Mouse (Mus musculus) embryonic facial prominence, embryonic 11.5 days (tissue): ENCODE data around the gene Pgpep1. TPM values are rescaled to one million over a fixed set of nuclear protein-coding genes. Genes with fewer than 3 reads are reported as not detected.

Experiments
- ATAC-seq: fragments of 200-750 bp; cut with Nextera tagmentation; replicated peaks from 2 replicates; pipeline ENCODE4 v1.8.0; 2017; ENCODE audit warnings: low read depth; ENCODE audit not compliant: insufficient number of reproducible peaks, low FRiP score, low TSS enrichment
- DNase-seq: peaks from one replicate; pipeline ENCODE4 v3.0.0-alpha.2; 2015; ENCODE audit warnings: low spot score
- H3K27ac ChIP-seq: fragments of 300-500 bp; sonication (generic); replicated peaks from 2 replicates; pipeline ENCODE4 v1.5.1; 2014; ENCODE audit warnings: mild to moderate bottlenecking, low read depth, low read length, control low read depth
- H3K27me3 ChIP-seq: fragments of 300-500 bp; sonication (generic); 2 replicates; pipeline ENCODE4 v1.6.1; 2014; ENCODE audit warnings: mild to moderate bottlenecking, low read length, moderate library complexity, mixed read lengths; ENCODE audit not compliant: control insufficient read depth, insufficient read depth
- H3K36me3 ChIP-seq: fragments of 300-500 bp; sonication (generic); replicated peaks from 2 replicates; pipeline ENCODE4 v1.6.1; 2014; ENCODE audit warnings: low read depth, mild to moderate bottlenecking, low read length, moderate library complexity, mixed read lengths; ENCODE audit not compliant: control insufficient read depth, insufficient read depth
- H3K4me1 ChIP-seq: fragments of 300-500 bp; sonication (generic); 2 replicates; pipeline ENCODE4 v1.6.1; 2014; ENCODE audit warnings: low read length, mixed read lengths; ENCODE audit not compliant: control insufficient read depth, insufficient read depth
- H3K4me2 ChIP-seq: fragments of 300-500 bp; sonication (generic); 2 replicates; pipeline ENCODE4 v1.6.1; 2014; ENCODE audit warnings: low read depth, mild to moderate bottlenecking, control low read depth, low read length, moderate library complexity
- H3K4me3 ChIP-seq: fragments of 300-500 bp; sonication (generic); 2 replicates; pipeline ENCODE4 v1.5.1; 2014; ENCODE audit warnings: low read depth, low read length, control low read depth
- H3K9ac ChIP-seq: fragments of 300-500 bp; sonication (generic); replicated peaks from 2 replicates; pipeline ENCODE4 v1.6.1; 2014; ENCODE audit warnings: mild to moderate bottlenecking, control low read depth, low read length
- H3K9me3 ChIP-seq: fragments of 300-500 bp; sonication (generic); replicated peaks from 2 replicates; pipeline ENCODE4 v1.6.1; 2016; ENCODE audit warnings: mild to moderate bottlenecking, low read length, inconsistent platforms, mixed read lengths; ENCODE audit not compliant: control insufficient read depth
- WGBS: fragments of 180-500 bp; shearing (Covaris S2); extraction: QIAGEN DNeasy Blood & Tissue Kit; methylation state at CpG from one replicate; pipeline ENCODE4 v1.1.7; 2014; 5-methylcytosine and 5-hydroxymethylcytosine counted together
- polyA plus RNA-seq: library from polyadenylated mRNA; unstranded; fragments of >200 nt; fragmentation: Nextera tagmentation; extraction: Ambion mirVana; gene quantifications from 2 replicates; pipeline ENCODE4 v1.2.1, GENCODE M21; 2014

Gene Pgpep1
- polyA plus RNA-seq, 1 experiment from 2014 or later, result 59.8 TPM

DNA sequence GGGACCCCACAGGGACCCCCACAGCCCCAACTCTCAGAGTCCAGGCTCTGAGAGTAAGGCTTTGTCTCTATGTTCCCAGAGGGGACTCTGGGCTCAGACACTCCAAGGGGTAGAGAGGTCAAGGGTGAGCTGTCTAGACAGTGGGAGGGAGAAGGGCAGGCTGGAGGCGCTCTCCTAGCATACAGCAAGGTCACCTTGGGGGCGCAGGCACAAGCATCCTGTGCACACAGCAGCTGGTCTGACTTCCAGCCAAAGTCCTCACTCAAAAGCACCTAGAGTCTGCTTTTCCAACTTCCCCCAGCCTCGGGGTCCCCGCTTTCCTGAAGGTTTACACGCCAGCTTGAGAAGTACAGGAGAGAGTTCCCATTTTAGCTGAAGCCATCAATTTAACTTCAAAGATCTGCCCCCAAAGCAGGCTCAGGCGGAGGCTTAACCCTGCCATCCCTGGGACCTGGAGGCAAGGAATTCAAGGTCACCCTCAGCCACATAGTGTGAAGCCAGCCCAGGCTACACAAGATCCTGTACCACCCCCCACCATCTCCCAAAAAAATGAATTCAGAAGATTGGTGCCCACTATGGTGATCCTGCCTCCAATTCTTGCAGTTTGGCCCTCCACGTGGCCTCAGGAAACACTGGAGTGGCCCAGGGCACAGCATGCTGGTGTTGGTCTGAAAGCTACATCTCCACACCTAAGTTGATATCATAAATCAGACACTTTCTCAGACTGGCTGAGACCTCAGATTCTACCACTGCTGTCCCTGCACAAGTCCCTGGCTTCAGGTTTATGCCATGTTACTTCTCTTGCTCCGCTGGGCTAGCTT is 12.6 kb downstream of the Pgpep1 start:
- H3K36me3 ChIP-seq, result no peaks in the 10 kb centered on the region; the same call in 1 of the 2 replicates
- peaks cover 8% of the 10 kb centered on the region for H3K4me1 ChIP-seq
- peak overlapping the region; percentile 28; the same call in 1 of the 2 replicates for H3K9ac ChIP-seq
- H3K4me2 ChIP-seq, result no peak overlapping the region
- DNase-seq, result peak; percentile 49
- H3K27me3 ChIP-seq, result no peaks in the 10 kb centered on the region
- no peaks in the 10 kb centered on the region for H3K9me3 ChIP-seq
- 36% methylated on average over 8 of the region's 8 CpGs for WGBS
- no peak for ATAC-seq
- H3K4me3 ChIP-seq, result no peak overlapping the region
- H3K27ac ChIP-seq, result peak overlapping the region; percentile 49

DNA sequence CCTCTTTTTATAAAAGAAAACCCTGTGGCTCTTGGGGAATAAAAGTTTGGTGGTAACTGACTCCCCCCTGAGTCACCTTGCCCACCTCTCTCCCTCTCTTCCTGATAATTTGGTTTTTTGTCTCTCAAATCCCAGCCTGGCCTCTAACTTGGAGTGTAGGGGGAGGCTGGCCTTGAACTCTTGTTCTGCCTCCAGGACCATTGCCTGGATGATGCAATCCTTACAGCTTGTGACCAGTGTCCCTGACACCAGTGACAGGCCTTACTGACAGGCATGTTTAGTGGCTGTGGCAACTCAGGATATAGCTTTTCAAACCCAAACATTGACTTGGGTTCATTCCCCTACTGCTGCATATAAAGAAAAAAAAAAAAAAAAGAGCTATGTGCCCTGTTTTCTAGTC is 13.4 kb downstream of the Pgpep1 start:
- no peak for DNase-seq
- no peak overlapping the region for H3K4me3 ChIP-seq
- no peaks in the 10 kb centered on the region for H3K9me3 ChIP-seq
- H3K27ac ChIP-seq, result no peak overlapping the region
- H3K36me3 ChIP-seq, result no peaks in the 10 kb centered on the region; the same call in 1 of the 2 replicates
- no peak overlapping the region for H3K4me2 ChIP-seq
- no peak for ATAC-seq
- H3K4me1 ChIP-seq, result peaks cover 8% of the 10 kb centered on the region
- no peak overlapping the region for H3K9ac ChIP-seq
- no peaks in the 10 kb centered on the region for H3K27me3 ChIP-seq

DNA sequence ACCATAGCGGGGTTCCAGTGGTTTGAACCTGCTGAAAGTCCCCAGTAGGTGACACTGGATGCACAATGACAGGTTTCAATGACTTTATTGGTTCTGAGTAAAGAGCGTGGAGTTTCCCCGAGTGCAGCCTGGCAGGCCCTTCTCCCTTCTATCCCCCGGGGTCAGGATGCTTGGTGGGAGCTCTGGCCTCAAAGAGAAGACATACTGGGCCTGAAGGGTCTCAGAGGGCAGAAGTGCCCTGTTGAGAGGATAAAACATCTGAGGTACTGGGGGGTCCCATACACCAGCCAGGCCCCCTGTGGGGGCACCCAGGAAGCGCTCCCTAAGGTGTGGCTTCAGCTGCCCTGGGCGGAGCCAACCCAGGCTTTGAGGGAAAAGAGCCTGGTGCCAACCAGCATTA is 13.8 kb downstream of the Pgpep1 start:
- no peak for ATAC-seq
- Histone ChIP-seq H3K27ac (no peak overlapping the region), H3K9ac (no peak overlapping the region), H3K4me1 (peaks cover 8% of the 10 kb centered on the region), H3K27me3 (no peaks in the 10 kb centered on the region), H3K4me3 (no peak overlapping the region), H3K4me2 (no peak overlapping the region), H3K9me3 (no peaks in the 10 kb centered on the region), H3K36me3 (no peaks in the 10 kb centered on the region; the same call in 1 of the 2 replicates)
- 82% methylated on average over 6 of the region's 6 CpGs for WGBS
- no peak for DNase-seq

DNA sequence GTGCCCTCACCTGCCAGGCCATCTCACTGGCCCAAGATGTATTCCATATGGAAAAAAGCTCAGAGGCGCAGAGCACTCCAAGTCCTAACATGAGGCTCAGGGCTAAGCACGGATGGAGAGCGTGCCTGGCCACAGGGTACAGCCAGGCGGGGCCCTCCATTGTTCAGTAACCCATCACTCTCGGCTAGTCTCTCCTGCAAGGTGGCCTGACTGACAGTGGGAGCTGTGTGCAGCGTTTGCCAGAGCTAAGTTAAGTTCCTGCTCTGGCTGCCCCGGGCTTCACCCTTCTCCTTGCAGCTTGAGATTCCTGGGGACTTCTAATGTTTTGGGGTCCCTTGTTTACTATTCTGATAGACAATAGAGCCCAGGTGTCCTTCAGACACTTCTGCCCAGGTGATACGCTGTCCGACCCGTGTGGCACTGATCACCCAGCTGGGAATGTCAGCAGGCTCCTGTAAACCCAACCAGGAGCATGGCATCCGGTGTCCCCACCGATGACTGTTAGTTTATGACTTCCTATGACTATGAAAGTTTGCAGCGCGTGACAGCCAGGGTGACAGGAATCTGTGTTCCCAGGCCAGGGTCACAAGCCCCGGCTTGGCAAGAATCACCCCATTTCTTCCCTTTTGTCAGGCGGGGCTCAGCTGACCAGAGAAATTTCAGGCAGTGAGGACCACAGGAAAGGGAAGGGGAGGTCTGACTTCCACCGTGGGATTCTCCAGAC is 14.5 kb downstream of the Pgpep1 start:
- H3K27me3 ChIP-seq, result no peaks in the 10 kb centered on the region
- H3K36me3 ChIP-seq, result no peaks in the 10 kb centered on the region; the same call in 1 of the 2 replicates
- no peak overlapping the region for H3K27ac ChIP-seq
- peaks cover 8% of the 10 kb centered on the region for H3K4me1 ChIP-seq
- H3K4me2 ChIP-seq, result no peak overlapping the region
- no peak overlapping the region for H3K4me3 ChIP-seq
- no peak overlapping the region for H3K9ac ChIP-seq
- ATAC-seq (no peak), DNase-seq (no peak)
- H3K9me3 ChIP-seq, result no peaks in the 10 kb centered on the region
- WGBS, result 57% methylated on average over 17 of the region's 17 CpGs

DNA sequence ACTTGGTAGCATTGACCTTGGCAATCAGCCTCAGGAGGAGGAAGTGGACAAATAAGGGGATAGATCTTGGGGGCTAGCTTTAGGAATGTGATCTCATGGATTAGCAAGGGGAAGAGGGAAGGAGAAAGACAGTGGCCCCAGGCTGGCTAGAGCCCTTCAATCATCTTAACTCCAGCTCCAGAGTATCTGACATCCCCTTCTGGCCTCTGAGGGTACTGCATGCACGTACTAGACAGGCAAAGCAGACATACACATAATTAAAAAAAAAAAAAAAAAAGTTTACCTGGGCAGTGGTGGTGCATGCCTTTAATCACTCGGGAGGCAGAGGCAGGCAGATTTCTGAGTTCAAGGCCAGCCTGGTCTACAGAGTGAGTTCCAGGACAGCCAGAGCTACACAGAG is 16.1 kb downstream of the Pgpep1 start:
- H3K27me3 ChIP-seq, result no peaks in the 10 kb centered on the region
- no peak overlapping the region for H3K9ac ChIP-seq
- H3K4me3 ChIP-seq, result no peak overlapping the region
- 88% methylated on average over 2 of the region's 2 CpGs for WGBS
- no peak overlapping the region for H3K4me2 ChIP-seq
- H3K4me1 ChIP-seq, result peaks cover 8% of the 10 kb centered on the region
- no peaks in the 10 kb centered on the region for H3K9me3 ChIP-seq
- DNase-seq, result no peak
- H3K36me3 ChIP-seq, result no peaks in the 10 kb centered on the region
- ATAC-seq, result no peak
- H3K27ac ChIP-seq, result no peak overlapping the region

GRCm38 (mm10) chr8:70643019-70643418 is 17.2 kb downstream of the Pgpep1 start:
- Histone ChIP-seq H3K4me2 (no peak overlapping the region), H3K4me1 (peaks cover 8% of the 10 kb centered on the region), H3K27ac (no peak overlapping the region), H3K9ac (no peak overlapping the region), H3K36me3 (no peaks in the 10 kb centered on the region), H3K9me3 (no peaks in the 10 kb centered on the region), H3K4me3 (no peak overlapping the region), H3K27me3 (no peaks in the 10 kb centered on the region)
- no peak for DNase-seq
- ATAC-seq, result no peak
- 56% methylated on average over 3 of the region's 3 CpGs for WGBS

- Histone ChIP-seq H3K27ac (no peak overlapping the region), H3K36me3 (no peaks in the 10 kb centered on the region), H3K27me3 (no peaks in the 10 kb centered on the region), H3K4me1 (no peaks in the 10 kb centered on the region), H3K4me2 (no peak overlapping the region), H3K9me3 (no peaks in the 10 kb centered on the region), H3K4me3 (no peak overlapping the region), H3K9ac (no peak overlapping the region)
- 81% methylated on average over 9 of the region's 9 CpGs for WGBS
- DNase-seq (no peak), ATAC-seq (no peak)
These were observed 21.4 kb downstream of the Pgpep1 start for GRCm38 (mm10) chr8:70638752-70639151.

- no peaks in the 10 kb centered on the region for H3K36me3 ChIP-seq
- 58% methylated on average over 8 of the region's 8 CpGs for WGBS
These were observed 23.4 kb downstream of the Pgpep1 start for GRCm38 (mm10) chr8:70636838-70637237.

More at GRCm38 (mm10) chr8:70636838-70637237, 23.4 kb downstream of the Pgpep1 start:
- no peak overlapping the region for H3K4me3 ChIP-seq
- DNase-seq (no peak), ATAC-seq (no peak)
- no peaks in the 10 kb centered on the region for H3K9me3 ChIP-seq
- H3K27ac ChIP-seq, result no peak overlapping the region
- no peak overlapping the region for H3K4me2 ChIP-seq
- H3K27me3 ChIP-seq, result no peaks in the 10 kb centered on the region
- no peak overlapping the region for H3K9ac ChIP-seq
- no peaks in the 10 kb centered on the region for H3K4me1 ChIP-seq
